Mouse (Mus musculus): ENCODE data around the gene Akap13. TPM values are rescaled to one million over a fixed set of nuclear protein-coding genes. Genes with fewer than 3 reads are reported as not detected.
A peak's percentile ranks its signal among the peaks of the same experiment; 100 is the strongest.

The Akap13 gene
- polyA plus RNA-seq, 1 experiment from 2014 or later, result 52.9 TPM

GRCm38 (mm10) chr7:75726867-75727266 is 271.5 kb downstream of the Akap13 start:
- Histone ChIP-seq H3K9me3 (ENCODE audit: low read length) (no peaks in the 10 kb centered on the region), H3K4me2 (replicated peaks; ENCODE audit: low read depth, low read length) (no peak overlapping the region), H3K4me3 (ENCODE audit: low read depth, low read length) (no peak overlapping the region), H3K4me1 (ENCODE audit: insufficient read depth, low read depth, low read length) (no peaks in the 10 kb centered on the region), H3K27ac (ENCODE audit: low read length) (no peak overlapping the region), H3K36me3 (ENCODE audit: insufficient read depth, low read length) (peaks cover 78% of the 10 kb centered on the region), H3K27me3 (replicated peaks; ENCODE audit: insufficient read depth, low read length) (no peaks in the 10 kb centered on the region), H3K9ac (replicated peaks; ENCODE audit: low read depth) (no peak overlapping the region)
- 88% methylated on average over 9 of the region's 9 CpGs for WGBS
- DNase-seq (ENCODE audit: low spot score) (no peak), ATAC-seq (no peak)
- no peak for TF ChIP-seq CTCF (IDR thresholded peaks at IDR 0.05)
- TF ChIP-seq EP300 (IDR thresholded peaks at IDR 0.05), result no peak

- Histone ChIP-seq H3K27ac (ENCODE audit: low read length) (no peak overlapping the region), H3K9ac (replicated peaks; ENCODE audit: low read depth) (no peak overlapping the region), H3K36me3 (ENCODE audit: insufficient read depth, low read length) (peaks cover 63% of the 10 kb centered on the region), H3K9me3 (ENCODE audit: low read length) (no peaks in the 10 kb centered on the region), H3K4me1 (ENCODE audit: insufficient read depth, low read depth, low read length) (no peaks in the 10 kb centered on the region), H3K4me2 (replicated peaks; ENCODE audit: low read depth, low read length) (no peak overlapping the region), H3K4me3 (ENCODE audit: low read depth, low read length) (no peak overlapping the region), H3K27me3 (replicated peaks; ENCODE audit: insufficient read depth, low read length) (no peaks in the 10 kb centered on the region)
- DNase-seq (ENCODE audit: low spot score) (no peak), ATAC-seq (no peak)
- 94% methylated on average over 7 of the region's 7 CpGs for WGBS
- no peak for TF ChIP-seq EP300 (IDR thresholded peaks at IDR 0.05)
- no peak for TF ChIP-seq CTCF (IDR thresholded peaks at IDR 0.05)
Measured at GRCm38 (mm10) chr7:75729652-75730051, 274.3 kb downstream of the Akap13 start.

DNA sequence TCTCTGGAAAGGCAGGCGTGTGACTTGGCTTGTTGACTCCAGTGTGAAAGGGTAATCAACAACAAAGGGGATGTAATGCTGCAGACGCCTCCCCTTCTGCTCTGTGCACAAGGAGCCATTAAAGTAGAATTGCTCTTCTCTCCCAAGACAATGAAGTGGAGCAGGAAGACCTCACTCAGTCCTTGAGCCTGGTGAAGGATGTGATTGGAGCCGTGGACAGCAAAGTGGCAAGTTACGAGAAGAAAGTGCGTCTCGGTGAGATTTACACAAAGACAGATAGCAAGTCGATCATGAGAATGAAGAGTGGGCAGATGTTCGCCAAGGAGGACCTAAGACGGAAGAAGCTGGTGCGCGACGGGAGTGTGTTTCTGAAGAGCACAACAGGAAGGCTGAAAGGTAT is 274.9 kb downstream of the Akap13 start:
- ATAC-seq (no peak), DNase-seq (ENCODE audit: low spot score) (no peak)
- no peak for TF ChIP-seq CTCF (IDR thresholded peaks at IDR 0.05)
- no peak for TF ChIP-seq EP300 (IDR thresholded peaks at IDR 0.05)
- H3K36me3 ChIP-seq (ENCODE audit: insufficient read depth, low read length), result peaks cover 61% of the 10 kb centered on the region
- no peak overlapping the region for H3K4me3 ChIP-seq (ENCODE audit: low read depth, low read length)
- WGBS, result 88% methylated on average over 12 of the region's 12 CpGs
- no peaks in the 10 kb centered on the region for H3K27me3 ChIP-seq (replicated peaks; ENCODE audit: insufficient read depth, low read length)
- H3K27ac ChIP-seq (ENCODE audit: low read length), result no peak overlapping the region
- H3K9ac ChIP-seq (replicated peaks; ENCODE audit: low read depth), result no peak overlapping the region
- H3K4me2 ChIP-seq (replicated peaks; ENCODE audit: low read depth, low read length), result no peak overlapping the region
- no peaks in the 10 kb centered on the region for H3K4me1 ChIP-seq (ENCODE audit: insufficient read depth, low read depth, low read length)
- H3K9me3 ChIP-seq (ENCODE audit: low read length), result no peaks in the 10 kb centered on the region

GRCm38 (mm10) chr7:75731951-75732350 is 276.6 kb downstream of the Akap13 start:
- H3K4me3 ChIP-seq (ENCODE audit: low read depth, low read length), result no peak overlapping the region
- no peak overlapping the region for H3K4me2 ChIP-seq (replicated peaks; ENCODE audit: low read depth, low read length)
- TF ChIP-seq EP300 (IDR thresholded peaks at IDR 0.05) (no peak), CTCF (IDR thresholded peaks at IDR 0.05) (no peak)
- H3K4me1 ChIP-seq (ENCODE audit: insufficient read depth, low read depth, low read length), result no peaks in the 10 kb centered on the region
- H3K9me3 ChIP-seq (ENCODE audit: low read length), result no peaks in the 10 kb centered on the region
- no peak overlapping the region for H3K9ac ChIP-seq (replicated peaks; ENCODE audit: low read depth)
- ATAC-seq (no peak), DNase-seq (ENCODE audit: low spot score) (no peak)
- peaks cover 58% of the 10 kb centered on the region for H3K36me3 ChIP-seq (ENCODE audit: insufficient read depth, low read length)
- WGBS, result 75% methylated on average over 2 of the region's 2 CpGs
- H3K27ac ChIP-seq (ENCODE audit: low read length), result no peak overlapping the region
- H3K27me3 ChIP-seq (replicated peaks; ENCODE audit: insufficient read depth, low read length), result no peaks in the 10 kb centered on the region

- 91% methylated on average over 2 of the region's 2 CpGs for WGBS
- H3K9me3 ChIP-seq (ENCODE audit: low read length), result no peaks in the 10 kb centered on the region
- DNase-seq (ENCODE audit: low spot score) (no peak), ATAC-seq (no peak)
- H3K4me2 ChIP-seq (replicated peaks; ENCODE audit: low read depth, low read length), result no peak overlapping the region
- TF ChIP-seq CTCF (IDR thresholded peaks at IDR 0.05) (no peak), EP300 (IDR thresholded peaks at IDR 0.05) (no peak)
- no peak overlapping the region for H3K9ac ChIP-seq (replicated peaks; ENCODE audit: low read depth)
- no peaks in the 10 kb centered on the region for H3K27me3 ChIP-seq (replicated peaks; ENCODE audit: insufficient read depth, low read length)
- H3K4me1 ChIP-seq (ENCODE audit: insufficient read depth, low read depth, low read length), result no peaks in the 10 kb centered on the region
- no peak overlapping the region for H3K27ac ChIP-seq (ENCODE audit: low read length)
- H3K4me3 ChIP-seq (ENCODE audit: low read depth, low read length), result no peak overlapping the region
- peaks cover 52% of the 10 kb centered on the region for H3K36me3 ChIP-seq (ENCODE audit: insufficient read depth, low read length)
Measured at GRCm38 (mm10) chr7:75733166-75733565, 277.8 kb downstream of the Akap13 start.

- H3K4me2 ChIP-seq (replicated peaks; ENCODE audit: low read depth, low read length), result no peak overlapping the region
- H3K36me3 ChIP-seq (ENCODE audit: insufficient read depth, low read length), result peaks cover 44% of the 10 kb centered on the region
- 52% methylated on average over 10 of the region's 10 CpGs for whole genome bisulfite sequencing
- no peaks in the 10 kb centered on the region for H3K4me1 ChIP-seq (ENCODE audit: insufficient read depth, low read depth, low read length)
- H3K9me3 ChIP-seq (ENCODE audit: low read length), result no peaks in the 10 kb centered on the region
- H3K27ac ChIP-seq (ENCODE audit: low read length), result no peak overlapping the region
- H3K27me3 ChIP-seq (replicated peaks; ENCODE audit: insufficient read depth, low read length), result no peaks in the 10 kb centered on the region
- TF ChIP-seq EP300 (IDR thresholded peaks at IDR 0.05) (no peak), CTCF (IDR thresholded peaks at IDR 0.05) (peak; percentile 94)
- no peak overlapping the region for H3K9ac ChIP-seq (replicated peaks; ENCODE audit: low read depth)
- no peak overlapping the region for H3K4me3 ChIP-seq (ENCODE audit: low read depth, low read length)
- ATAC-seq, result peak; percentile 73
- DNase-seq (ENCODE audit: low spot score), result peak; percentile 82
Measured at GRCm38 (mm10) chr7:75739075-75739725, 283.9 kb downstream of the Akap13 start.

GRCm38 (mm10) chr7:75744528-75744927 is 289.2 kb downstream of the Akap13 start:
- WGBS, result 66% methylated on average over 2 of the region's 2 CpGs
- H3K27ac ChIP-seq (ENCODE audit: low read length), result no peak overlapping the region

More at GRCm38 (mm10) chr7:75744528-75744927, 289.2 kb downstream of the Akap13 start:
- Histone ChIP-seq H3K4me1 (ENCODE audit: insufficient read depth, low read depth, low read length) (no peaks in the 10 kb centered on the region), H3K9me3 (ENCODE audit: low read length) (no peaks in the 10 kb centered on the region), H3K4me3 (ENCODE audit: low read depth, low read length) (no peak overlapping the region), H3K9ac (replicated peaks; ENCODE audit: low read depth) (no peak overlapping the region), H3K36me3 (ENCODE audit: insufficient read depth, low read length) (peaks cover 62% of the 10 kb centered on the region), H3K4me2 (replicated peaks; ENCODE audit: low read depth, low read length) (no peak overlapping the region), H3K27me3 (replicated peaks; ENCODE audit: insufficient read depth, low read length) (no peaks in the 10 kb centered on the region)
- no peak for TF ChIP-seq EP300 (IDR thresholded peaks at IDR 0.05)
- no peak for TF ChIP-seq CTCF (IDR thresholded peaks at IDR 0.05)
- DNase-seq (ENCODE audit: low spot score) (no peak), ATAC-seq (no peak)

All from lung, postnatal 0 days (tissue).